Mouse (Mus musculus): ENCODE data around the gene Dync2li1.

Dync2li1 gene

GRCm38 (mm10) chr17:84611500-84611899 is 14.8 kb upstream of the Dync2li1 start:
- no peak for DNase-seq (ENCODE audit: low spot score)

DNA sequence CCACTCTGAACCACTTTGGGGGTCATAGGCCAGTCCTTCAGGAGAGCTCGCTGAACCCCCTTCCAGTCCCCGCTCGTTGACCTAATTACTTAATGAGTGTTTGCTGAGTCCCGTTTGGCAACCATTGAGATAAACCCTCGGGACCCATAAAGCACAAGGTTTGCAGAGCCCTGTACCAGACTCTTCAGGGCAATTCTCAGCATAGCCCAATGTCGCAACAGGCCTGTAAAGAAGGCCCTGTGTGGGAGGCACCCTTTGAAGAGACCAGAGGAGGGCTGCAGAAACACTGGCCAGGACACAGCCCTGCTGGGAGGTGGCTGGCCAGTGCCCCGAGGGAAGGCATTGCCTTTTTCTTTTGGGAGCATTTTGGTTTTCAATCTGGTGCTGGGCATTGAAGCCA is 14.3 kb upstream of the Dync2li1 start:
- DNase-seq (ENCODE audit: low spot score): no peak

DNA sequence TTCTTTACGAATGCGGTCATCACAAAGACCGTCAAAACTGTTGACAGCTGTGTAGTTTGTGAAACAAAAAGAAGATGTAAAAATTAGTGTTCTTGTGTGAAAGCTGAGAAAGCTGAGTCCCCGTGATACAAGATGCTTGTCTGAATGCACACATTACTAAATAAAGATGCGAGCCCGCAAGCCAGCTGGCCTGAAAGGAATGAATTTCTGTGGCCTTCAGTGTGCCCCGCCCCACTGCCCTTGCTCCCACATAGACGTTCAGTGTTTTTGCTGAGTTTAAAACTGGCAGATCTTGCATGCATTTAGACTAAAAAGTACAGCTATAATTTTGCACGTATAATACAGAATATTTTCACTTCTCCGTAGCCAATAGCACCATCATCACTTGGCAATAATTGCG is 10.5 kb upstream of the Dync2li1 start:
- no peak for DNase-seq (ENCODE audit: low spot score)

DNA sequence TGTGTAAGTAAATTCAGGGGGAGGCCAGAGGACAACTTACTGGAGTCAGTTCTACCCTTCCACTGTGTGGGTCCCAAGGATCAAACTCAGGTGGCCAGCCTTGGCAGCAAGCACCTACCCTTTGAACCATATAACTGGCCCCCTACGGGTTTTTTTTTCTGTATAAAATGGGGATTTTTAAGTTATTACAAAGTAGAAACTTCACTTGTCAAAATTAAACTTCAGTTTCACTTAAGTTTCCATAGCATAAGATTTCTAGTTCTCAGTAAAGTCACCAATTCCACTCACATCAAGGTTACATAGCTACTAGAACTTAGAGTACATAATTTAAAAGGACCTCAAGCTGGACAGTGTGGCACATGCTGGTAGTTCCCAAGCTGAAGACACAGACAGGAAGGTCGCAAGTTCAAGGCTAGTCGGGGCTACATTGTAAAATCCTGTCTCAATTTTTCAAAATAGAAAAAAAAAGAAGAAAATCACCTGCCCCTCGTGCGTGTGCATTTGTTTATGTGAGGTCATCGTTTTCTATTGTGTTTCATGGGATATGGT is 9.7 kb upstream of the Dync2li1 start:
- no peak for DNase-seq (ENCODE audit: low spot score)

DNA sequence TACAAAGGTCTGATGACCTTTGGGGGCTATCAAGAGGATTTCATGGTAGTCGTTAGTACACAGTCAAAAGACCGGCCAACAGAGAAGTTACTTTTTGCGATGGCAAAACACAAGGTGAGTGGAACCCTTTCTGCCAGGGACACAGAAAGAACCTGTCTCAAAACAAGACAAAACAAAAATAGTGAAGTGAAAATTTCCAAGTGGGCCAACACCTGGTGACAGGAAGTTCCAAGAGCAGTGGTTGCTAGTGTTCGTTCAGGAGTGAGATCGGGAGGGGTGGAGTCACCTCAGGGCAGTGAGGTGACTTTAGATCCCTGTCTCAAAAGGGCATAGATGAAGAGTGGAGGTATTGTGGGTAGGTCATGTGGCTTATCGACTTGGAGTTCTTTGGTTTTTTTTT is 8.3 kb upstream of the Dync2li1 start:
- no peak for DNase-seq (ENCODE audit: low spot score)

DNA sequence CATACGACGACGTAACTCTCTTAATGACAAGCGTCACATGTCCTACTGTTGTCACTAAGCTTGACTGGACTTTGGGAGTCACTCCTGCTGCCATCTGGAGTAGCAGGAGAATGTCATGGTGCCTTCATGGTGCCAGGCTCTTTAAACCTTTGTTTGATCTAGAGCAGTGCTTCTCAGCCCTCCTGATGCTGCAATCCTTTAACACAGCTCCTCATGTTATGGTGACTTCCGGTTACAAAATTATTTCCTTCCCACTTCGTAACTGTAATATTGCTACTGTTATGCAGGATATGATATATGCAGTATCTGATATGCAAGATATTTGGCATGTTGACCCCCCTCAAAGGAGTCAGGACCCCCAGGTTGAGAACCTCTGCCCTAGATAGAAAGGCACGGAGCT is 7.2 kb upstream of the Dync2li1 start:
- no peak for DNase-seq (ENCODE audit: low spot score)

- no peak for DNase-seq (ENCODE audit: low spot score)
These were observed 6.2 kb upstream of the Dync2li1 start for GRCm38 (mm10) chr17:84620076-84620475.

DNA sequence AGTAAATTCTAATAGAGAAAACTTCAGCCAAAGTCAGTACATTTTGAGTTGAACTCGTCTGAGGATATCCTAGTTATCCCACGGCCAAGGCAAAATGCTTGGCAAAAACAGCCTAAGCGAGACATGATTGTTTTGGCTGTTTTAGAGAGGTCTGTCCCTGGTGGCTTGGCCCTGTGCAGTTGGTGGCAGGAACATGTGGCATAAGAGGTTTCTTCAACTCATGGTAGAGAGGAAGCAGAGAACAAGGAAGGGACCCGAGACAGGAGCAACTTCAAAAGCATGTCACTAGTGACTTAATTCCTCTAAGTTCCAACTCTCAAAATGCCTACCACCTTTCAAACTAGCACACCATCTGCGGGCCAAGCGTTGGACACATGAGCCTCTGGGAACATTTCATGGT is 5.7 kb upstream of the Dync2li1 start:
- DNase-seq (ENCODE audit: low spot score): no peak

DNA sequence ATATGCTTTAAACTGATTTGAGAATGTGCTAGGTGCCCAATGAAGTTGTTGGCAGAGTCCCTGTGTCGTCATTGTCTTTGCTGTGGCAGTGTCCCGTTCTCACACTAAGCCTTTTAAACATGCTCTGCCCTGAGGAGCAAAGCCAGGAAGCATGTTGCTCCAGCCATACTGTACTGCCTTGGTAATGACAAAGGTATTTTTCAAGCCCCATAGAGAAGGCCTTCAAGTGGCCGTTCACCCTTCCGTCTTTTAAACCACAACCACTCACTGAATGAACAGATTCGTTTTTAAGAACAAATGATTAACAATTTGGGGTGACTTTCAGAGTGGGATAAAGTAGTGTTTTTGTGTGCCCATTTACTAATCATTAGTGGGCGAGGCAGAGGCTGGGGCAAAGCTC is 5.1 kb upstream of the Dync2li1 start:
- no peak for DNase-seq (ENCODE audit: low spot score)

GRCm38 (mm10) chr17:84622028-84622427 is 4.3 kb upstream of the Dync2li1 start:
- no peak for DNase-seq (ENCODE audit: low spot score)

GRCm38 (mm10) chr17:84622873-84623272 is 3.4 kb upstream of the Dync2li1 start:
- DNase-seq (ENCODE audit: low spot score): no peak

DNA sequence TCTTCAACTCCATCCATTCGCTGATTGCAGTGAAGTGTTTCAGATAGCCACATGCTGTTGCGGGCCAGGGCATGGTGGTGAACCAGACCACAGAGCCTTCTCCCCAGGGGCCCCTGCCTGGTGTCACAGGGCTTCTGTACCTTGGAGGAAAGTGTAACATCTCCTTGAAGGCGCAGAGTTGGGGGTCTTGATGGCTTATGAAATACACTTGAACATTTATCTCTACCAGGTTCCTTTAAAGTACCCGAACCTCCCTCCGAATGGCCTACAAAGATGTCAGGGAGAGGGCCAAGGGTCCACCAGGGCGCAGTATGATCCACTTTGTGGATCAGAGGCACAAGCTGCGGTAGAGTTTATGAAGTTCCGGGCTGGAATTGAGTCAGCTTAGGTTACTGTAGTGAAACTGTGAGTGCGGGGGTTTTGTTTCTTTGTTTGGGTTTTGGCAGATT is 585 bp downstream of the Dync2li1 start:
- no peak for DNase-seq (ENCODE audit: low spot score)

GRCm38 (mm10) chr17:84627721-84628120 is 1.4 kb downstream of the Dync2li1 start:
- no peak for DNase-seq (ENCODE audit: low spot score)

GRCm38 (mm10) chr17:84628611-84629010 is 2.3 kb downstream of the Dync2li1 start:
- no peak for DNase-seq (ENCODE audit: low spot score)

- no peak for DNase-seq (ENCODE audit: low spot score)
These were observed 5.5 kb downstream of the Dync2li1 start for GRCm38 (mm10) chr17:84631836-84632235.

DNA sequence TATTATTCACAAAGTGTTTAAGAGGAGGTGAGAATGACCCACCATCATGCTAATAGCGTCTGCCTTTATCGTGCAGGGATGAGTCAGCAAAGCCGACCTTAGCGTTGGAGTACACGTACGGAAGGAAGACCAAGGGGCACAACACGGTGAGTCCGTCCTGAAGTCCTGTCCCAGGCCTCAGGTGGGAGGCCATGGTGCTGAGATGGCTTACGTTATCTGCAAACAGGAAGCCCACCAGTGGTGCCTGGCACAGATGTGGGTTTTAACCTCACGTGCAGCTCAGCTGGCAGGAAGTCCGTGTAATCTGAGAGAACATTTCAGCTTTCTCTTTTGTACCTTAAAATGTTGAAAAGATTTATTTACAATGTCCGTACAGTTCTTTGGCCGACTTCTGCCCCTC is 7.1 kb downstream of the Dync2li1 start:
- no peak for DNase-seq (ENCODE audit: low spot score)

- no peak for DNase-seq (ENCODE audit: low spot score)
These were observed 10.0 kb downstream of the Dync2li1 start for GRCm38 (mm10) chr17:84636328-84636727.

GRCm38 (mm10) chr17:84637971-84638370 is 11.7 kb downstream of the Dync2li1 start:
- DNase-seq (ENCODE audit: low spot score): no peak

DNA sequence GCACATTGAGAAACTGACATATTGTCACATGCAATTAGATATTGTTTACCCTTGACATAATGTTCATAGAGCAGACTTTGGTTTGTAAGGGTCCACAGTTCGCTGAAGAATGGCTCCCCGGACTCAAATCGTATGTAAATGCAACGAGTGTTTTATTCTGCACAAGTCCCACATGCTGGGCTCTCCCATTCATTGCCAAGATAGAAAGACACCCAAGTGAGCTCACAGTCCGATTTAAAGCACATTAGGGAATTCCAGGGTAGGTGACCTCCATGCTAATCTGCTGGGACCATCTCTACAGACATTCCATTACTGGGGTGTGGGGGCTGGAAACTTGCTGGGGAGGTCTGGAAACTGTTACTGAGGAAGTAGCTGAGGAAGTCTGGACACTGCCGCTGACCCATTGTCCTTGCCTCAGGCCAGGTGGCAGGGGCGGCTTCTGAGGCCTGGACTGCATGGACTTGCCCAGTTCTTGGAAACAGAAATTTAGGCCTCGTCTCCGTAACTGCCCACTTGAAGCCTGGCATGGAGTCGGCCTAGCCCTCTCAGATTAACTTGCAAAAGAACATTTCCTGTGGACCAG is 13.6 kb downstream of the Dync2li1 start:
- DNase-seq (ENCODE audit: low spot score): no peak

DNA sequence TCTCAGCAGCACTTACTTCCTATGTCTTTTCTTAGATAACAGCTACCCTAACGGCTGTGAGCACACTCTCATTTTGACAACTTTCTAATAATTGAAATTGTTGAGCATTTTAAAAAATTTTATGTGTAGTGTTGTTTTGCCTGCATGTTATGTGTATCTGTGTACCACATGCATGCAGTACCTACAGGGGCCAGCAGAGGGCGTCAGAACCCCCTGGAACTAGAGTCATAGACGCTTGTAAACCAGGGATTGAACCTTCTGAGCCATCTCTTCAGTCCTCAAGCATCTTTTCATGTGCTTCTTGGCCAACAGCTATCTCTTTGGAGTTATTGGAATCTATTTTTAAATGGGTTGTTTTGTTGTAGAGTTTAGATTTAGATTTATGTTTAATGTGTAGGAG is 15.6 kb downstream of the Dync2li1 start:
- peak; percentile 15 for DNase-seq (ENCODE audit: low spot score)

DNA sequence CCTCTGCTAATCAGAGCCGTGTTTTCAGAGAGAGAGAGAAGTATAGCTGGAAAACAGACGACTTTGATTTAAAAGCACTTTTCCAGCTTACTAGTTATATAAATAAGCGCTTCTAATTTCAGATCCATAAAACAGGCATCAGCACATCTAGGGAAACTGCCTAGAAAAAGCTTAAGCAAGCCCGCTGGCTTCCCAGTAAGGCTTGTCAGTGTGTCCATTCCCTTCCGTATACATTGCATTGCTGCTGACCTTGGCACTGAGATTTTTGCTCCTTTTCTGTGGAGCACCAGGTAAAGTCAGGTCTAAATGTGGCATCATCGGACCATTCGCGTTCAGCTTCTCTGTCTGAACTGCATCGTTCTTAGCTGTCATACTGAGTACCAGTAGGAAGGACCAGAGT is 16.0 kb downstream of the Dync2li1 start:
- no peak for DNase-seq (ENCODE audit: low spot score)

DNA sequence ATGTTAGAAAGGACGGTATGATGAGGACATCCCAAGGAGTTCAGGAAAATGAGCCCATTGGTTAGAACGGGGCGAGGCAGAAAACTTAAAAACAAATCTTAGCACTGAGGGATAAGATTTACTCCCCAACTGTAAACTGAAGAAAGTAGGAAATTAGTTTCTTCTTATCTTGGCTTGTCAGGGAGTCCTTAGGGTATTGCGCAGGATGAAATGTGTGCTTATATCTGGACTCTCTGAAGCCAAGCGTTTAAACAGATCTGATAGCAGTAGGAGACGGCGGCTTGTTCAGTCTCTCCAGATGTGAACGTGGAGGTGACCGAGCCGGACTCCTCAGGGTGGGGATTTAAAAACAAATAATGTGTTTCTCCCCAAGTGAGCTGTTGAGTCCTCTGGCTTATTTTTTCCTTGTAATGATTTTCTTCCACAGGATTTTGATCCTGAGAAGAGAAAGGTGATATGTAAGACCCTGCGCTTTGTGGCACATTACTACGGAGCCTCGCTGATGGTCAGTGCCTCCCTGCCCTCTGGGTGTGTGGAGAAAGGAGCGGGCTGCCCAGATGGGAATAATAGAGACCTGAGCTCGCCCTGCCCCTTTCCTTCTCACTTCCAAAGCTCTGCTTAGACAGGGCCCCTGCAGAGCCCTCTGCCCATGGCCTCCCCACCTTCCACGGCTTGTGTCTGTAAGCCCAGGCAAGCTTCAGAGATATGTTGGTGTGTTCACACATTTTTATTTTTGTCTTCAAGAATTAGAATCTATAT is 18.2 kb downstream of the Dync2li1 start:
- no peak for DNase-seq (ENCODE audit: low spot score)

- DNase-seq (ENCODE audit: low spot score): no peak
These were observed 18.8 kb downstream of the Dync2li1 start for GRCm38 (mm10) chr17:84645119-84645518.

DNA sequence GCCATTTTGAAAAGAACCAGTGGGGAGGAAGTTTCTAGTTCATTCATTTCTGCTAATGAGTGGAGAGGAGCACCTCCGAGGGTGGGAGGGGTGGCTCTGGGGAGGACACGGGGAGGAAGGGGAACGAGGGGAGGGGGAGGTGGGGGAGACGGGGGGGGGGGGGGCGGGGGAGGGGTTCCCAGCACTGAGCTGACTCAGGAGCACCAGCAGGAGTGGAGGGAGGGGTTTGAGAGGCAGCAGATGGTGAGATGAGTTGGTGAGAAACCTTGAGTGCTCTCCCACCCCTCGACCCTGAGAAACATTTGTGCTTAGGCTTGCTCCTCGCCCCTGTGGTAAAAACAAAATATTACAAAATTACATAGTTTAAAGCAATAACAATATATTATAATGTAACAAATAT is 19.6 kb downstream of the Dync2li1 start:
- no peak for DNase-seq (ENCODE audit: low spot score)
